Mouse (Mus musculus) erythroblast, adult 5-6 weeks (primary cell): ENCODE measurements around the gene Stat5b. TPM values are rescaled to one million over a fixed set of nuclear protein-coding genes. Genes with fewer than 3 reads are reported as not detected.

ENCODE experiments used
- ATAC-seq: replicated peaks from 2 replicates; pipeline ENCODE4 v1.8.0; 2016; ENCODE audit warnings: moderate number of reproducible peaks, mild to moderate bottlenecking, moderate TSS enrichment, inconsistent platforms; ENCODE audit not compliant: poor library complexity, low FRiP score, severe bottlenecking
- total RNA-seq, 2 experiments: library from RNA; stranded (forward) in 1 of 2; stranded (reverse) in 1 of 2; fragments of 150-400 nt in 1 of 2; fragments of 200-764, 138-1000 nt in 1 of 2; gene quantifications; 2 replicates each; pipeline versions ENCODE4 v1.2.3 to v1.2.4; 2015 to 2017; ENCODE audit warnings: low replicate concordance in 2 of 2

Stat5b gene
- total RNA-seq, 2 experiments from 2014 or later: 10.3 to 14.8 TPM

GRCm38 (mm10) chr11:100870256-100870967 lies 19.9 kb upstream of the Stat5b start:
- no peak for ATAC-seq

- ATAC-seq: no peak
Observed at GRCm38 (mm10) chr11:100865618-100866017, 15.1 kb upstream of the Stat5b start.

- ATAC-seq: no peak
Observed at GRCm38 (mm10) chr11:100863141-100863540, 12.6 kb upstream of the Stat5b start.

- no peak for ATAC-seq
Observed at GRCm38 (mm10) chr11:100861836-100862235, 11.3 kb upstream of the Stat5b start.

- peak; percentile 26 for ATAC-seq
Observed at GRCm38 (mm10) chr11:100861335-100861734, 10.8 kb upstream of the Stat5b start.

GRCm38 (mm10) chr11:100860198-100861048 lies 9.9 kb upstream of the Stat5b start:
- ATAC-seq: peak; percentile 81

- ATAC-seq: no peak
Observed at GRCm38 (mm10) chr11:100859579-100860075, 9.1 kb upstream of the Stat5b start.

GRCm38 (mm10) chr11:100858935-100859578 lies 8.5 kb upstream of the Stat5b start, which contains the start of gene Stat5a:
Stat5a (plus strand) TSS chr11:100859351.
- ATAC-seq: no peak

- no peak for ATAC-seq
Observed at GRCm38 (mm10) chr11:100857960-100858359, 7.4 kb upstream of the Stat5b start.

GRCm38 (mm10) chr11:100855178-100855577 lies 4.7 kb upstream of the Stat5b start:
- ATAC-seq: no peak

- ATAC-seq: no peak
Observed at GRCm38 (mm10) chr11:100854268-100854667, 3.7 kb upstream of the Stat5b start.

GRCm38 (mm10) chr11:100853018-100853417 lies 2.5 kb upstream of the Stat5b start:
- ATAC-seq: no peak

GRCm38 (mm10) chr11:100852088-100852487 lies 1.6 kb upstream of the Stat5b start:
- ATAC-seq: no peak

GRCm38 (mm10) chr11:100850778-100851528 lies 429 bp upstream of the Stat5b start:
- ATAC-seq: 0 out of 2 replicates have a peak, but pooled peaks have one; percentile 10

- 0 out of 2 replicates have a peak, but pooled peaks have one; percentile 15 for ATAC-seq
Observed at GRCm38 (mm10) chr11:100849456-100850037, 977 bp downstream of the Stat5b start.

- ATAC-seq: 0 out of 2 replicates have a peak, but pooled peaks have one; percentile 9
Observed at GRCm38 (mm10) chr11:100848789-100849379, 1.6 kb downstream of the Stat5b start.

GRCm38 (mm10) chr11:100848080-100848479 lies 2.4 kb downstream of the Stat5b start:
- ATAC-seq: no peak

- no peak for ATAC-seq
Observed at GRCm38 (mm10) chr11:100847572-100847971, 3.0 kb downstream of the Stat5b start.

- ATAC-seq: no peak
Observed at GRCm38 (mm10) chr11:100845793-100846192, 4.7 kb downstream of the Stat5b start.
